Mouse (Mus musculus) heart, adult 2 months (tissue): Measurements from ENCODE around the gene Crebl2.

Experiments used
- CTCF ChIP-seq: fragments of 200-600 bp; IDR thresholded peaks from 2 replicates; pipeline ENCODE4 v1.8.1; 2022; ENCODE audit warnings: antibody characterized with exemption, mild to moderate bottlenecking, moderate library complexity
- EP300 ChIP-seq: fragments of 200-500 bp; IDR thresholded peaks from 2 replicates; pipeline ENCODE4 v1.6.1; 2011; ENCODE audit warnings: low read depth, low read length, control low read depth; ENCODE audit not compliant: insufficient read depth
- POLR2A ChIP-seq: fragments of 200-500 bp; IDR thresholded peaks from 2 replicates; pipeline ENCODE4 v1.6.1; 2011; ENCODE audit warnings: mild to moderate bottlenecking, low read depth, low read length, control low read depth; ENCODE audit not compliant: insufficient read depth

DNA sequence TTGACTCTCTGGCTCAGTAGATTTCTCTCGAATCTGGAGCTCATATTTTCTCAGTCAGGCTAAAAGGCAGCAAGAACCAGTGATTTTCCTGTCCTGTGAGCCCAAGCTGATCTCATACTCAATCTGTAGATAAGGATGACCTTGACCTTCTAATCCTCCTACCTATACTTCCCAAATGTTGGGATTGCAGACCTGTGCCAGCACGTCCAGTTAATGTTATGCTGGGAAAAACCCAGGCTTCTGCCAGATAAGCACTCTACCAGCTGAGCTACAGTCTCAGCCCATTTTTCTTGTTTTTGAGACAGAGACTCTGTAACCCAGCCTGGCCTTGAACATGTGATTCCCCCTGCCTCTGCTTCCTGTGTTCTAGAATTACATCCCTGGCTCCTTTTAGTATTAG, 10.4 kb downstream of the Crebl2 start:
- no peak for TF ChIP-seq EP300
- TF ChIP-seq CTCF, result no peak
- TF ChIP-seq POLR2A, result no peak
